Mouse (Mus musculus): ENCODE data around the gene Rab10.

The Rab10 gene

DNA sequence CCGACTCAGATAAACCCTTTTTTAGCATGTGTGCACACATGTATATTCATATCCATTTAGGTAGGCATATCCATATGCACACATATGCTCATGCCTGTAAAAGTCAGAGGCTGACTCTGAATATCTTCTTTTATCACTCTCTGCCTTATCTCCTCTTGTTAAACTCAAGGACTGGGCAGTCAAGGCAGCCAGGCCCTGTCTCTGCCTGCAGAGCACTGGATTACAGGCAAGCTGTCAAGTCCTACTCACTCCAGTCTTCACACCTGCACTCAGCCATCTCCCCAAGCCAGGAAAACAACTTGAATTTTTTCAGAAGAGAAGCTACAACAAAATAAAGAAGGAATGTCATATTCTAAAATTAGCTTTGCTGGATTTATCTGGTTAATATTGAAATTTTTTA, 17.9 kb downstream of the Rab10 start:
- no peak for DNase-seq (ENCODE audit: low spot score)

- no peak for DNase-seq (ENCODE audit: low spot score)
These were observed 18.7 kb downstream of the Rab10 start for GRCm38 (mm10) chr12:3291038-3291437.

DNA sequence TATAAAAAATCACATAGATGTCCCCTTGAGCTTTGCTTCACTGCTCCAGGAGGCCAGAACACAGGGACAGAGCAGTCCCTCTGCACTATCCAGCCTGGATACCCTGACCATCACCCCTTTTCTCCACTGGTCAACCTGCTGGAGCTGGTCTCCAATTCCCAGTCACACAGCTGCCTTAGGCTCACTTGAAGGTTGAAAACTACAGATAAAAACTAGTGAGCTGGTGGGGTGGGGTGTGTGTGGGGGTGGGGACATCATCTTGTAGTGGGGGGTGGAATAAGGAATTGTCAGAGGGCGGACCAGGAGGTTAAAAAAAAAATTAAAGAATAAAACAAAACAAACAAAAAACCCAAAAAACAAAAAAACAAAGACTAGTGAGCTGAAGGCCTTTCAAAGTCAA, 21.3 kb downstream of the Rab10 start:
- no peak for DNase-seq (ENCODE audit: low spot score)

DNA sequence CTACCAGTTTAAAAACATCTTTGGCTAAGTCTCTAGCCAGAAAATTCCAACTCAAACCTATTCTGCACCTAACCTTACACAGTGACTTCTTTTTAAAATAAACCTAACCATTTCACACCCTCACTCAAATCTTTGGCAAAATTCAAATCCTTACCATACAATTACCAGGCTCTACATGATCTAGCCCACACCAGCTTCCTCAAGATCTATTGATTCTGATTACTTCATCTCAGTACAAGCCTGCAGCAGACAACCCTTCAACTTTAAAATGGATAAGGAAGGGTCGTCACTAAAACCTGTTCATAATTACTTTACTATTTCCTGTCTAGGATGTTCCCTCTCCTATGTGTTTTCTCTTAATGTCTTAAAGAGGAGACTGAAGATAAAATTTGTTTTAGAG, 23.9 kb downstream of the Rab10 start:
- no peak for DNase-seq (ENCODE audit: low spot score)

DNA sequence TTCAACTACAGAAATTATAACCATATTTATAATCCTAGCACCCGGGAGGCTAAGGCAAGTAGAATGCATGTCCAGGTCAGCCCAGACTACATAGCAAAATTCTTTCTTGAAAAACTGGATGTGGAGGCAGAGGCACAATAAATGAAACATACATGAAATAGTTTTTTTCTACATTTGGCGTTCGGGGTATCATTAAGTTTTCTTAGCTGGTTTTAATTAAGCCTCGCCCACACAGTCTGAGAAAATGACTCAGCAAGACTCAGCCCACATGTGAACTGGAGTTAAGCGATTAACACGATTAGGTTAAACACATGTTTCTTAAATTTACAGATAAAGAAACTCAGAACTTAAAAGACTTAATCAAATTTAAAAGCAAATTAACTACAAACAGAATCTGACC, 24.4 kb downstream of the Rab10 start:
- no peak for DNase-seq (ENCODE audit: low spot score)

- no peak for DNase-seq (ENCODE audit: low spot score)
These were observed 25.3 kb downstream of the Rab10 start for GRCm38 (mm10) chr12:3284463-3284862.

DNA sequence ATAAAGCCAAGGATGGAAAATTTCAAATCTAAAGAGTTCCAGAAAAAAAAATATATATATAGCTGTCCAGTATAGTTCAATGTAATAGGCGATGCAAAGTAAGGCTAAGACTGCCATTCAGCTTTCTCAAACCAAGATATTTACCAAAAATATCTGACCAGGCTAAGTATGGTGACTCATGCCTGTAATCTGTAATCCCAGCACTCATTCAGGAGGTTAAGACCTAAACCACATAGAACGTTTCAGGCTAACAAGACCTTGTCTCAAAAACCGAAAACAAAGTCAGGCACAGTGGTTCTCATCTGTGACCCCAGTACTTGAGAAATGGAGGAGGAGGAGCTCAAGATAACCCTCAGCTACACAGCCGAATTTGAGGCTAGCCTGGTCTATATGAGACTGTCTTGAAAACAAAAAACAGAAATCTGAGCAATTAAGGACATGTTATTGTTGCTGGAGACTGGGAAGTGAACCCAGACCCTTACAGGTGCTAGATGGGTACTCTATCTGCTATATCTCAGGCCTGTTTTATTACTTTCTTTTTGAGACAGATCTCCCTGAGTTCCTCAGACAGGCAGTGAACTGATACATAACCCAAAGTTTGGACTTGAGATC, 25.8 kb downstream of the Rab10 start:
- no peak for DNase-seq (ENCODE audit: low spot score)

DNA sequence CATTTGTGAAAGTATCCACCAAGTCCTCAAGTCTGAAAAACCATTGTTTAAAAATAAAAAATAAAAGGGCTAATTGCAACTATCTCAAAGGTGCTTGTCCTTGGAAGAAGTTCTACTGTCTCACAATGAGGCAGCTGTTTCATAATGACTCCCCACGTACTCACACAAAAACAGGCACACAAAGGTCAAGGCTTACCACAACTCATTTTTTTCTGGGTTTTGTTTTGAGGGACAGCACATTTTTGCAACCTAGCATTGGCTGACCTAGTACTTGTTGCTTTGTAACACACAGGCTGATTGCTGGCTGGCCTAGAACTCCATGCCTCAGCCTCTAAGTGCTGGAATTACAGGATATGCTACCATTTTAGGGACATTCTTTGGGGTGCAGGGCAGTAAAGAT, 26.8 kb downstream of the Rab10 start:
- no peak for DNase-seq (ENCODE audit: low spot score)

GRCm38 (mm10) chr12:3282520-3282919, 27.2 kb downstream of the Rab10 start:
- no peak for DNase-seq (ENCODE audit: low spot score)

- DNase-seq (ENCODE audit: low spot score) = no peak
These were observed 30.9 kb downstream of the Rab10 start for GRCm38 (mm10) chr12:3278880-3279339.

- DNase-seq (ENCODE audit: low spot score) = no peak
These were observed 39.0 kb downstream of the Rab10 start for GRCm38 (mm10) chr12:3270818-3271217.

DNA sequence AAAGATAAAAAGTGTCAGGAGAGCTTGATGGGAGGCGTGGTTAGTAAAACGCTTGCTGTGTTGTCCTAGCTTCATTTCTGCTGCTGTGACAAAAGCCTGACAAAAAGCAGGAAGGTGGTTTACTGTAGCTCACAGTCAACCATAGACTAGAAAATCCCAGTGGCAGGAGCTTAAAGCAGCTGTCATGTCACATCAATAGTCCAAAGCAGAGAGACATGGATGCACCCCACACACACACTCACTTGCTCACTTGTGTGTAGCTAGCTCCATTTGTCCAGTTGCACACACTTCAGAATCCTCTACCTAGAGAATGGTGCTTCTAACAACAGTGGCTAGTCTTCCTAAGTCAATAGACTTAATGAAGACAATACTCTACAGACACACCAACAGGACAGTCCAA, 42.4 kb downstream of the Rab10 start:
- DNase-seq (ENCODE audit: low spot score) = no peak

DNA sequence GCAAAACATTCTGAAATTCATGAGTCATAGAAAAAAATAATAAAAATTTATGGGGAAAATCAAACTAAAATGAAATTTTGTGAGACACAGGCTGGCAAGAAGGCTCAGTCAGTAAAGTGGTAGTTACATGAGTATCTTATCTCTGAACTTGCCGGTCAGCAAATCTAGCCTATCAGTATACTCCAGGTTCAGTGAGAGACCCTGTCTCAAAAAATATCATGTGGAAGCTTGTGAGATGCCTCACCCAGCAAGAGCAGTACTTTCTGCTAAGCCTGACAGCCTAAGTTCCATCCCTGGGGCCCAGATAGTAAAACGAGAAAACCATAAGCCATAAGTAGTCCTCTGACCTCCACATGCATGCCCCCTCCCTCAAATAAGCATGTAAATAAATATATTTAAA, 44.6 kb downstream of the Rab10 start:
- DNase-seq (ENCODE audit: low spot score) = no peak

DNA sequence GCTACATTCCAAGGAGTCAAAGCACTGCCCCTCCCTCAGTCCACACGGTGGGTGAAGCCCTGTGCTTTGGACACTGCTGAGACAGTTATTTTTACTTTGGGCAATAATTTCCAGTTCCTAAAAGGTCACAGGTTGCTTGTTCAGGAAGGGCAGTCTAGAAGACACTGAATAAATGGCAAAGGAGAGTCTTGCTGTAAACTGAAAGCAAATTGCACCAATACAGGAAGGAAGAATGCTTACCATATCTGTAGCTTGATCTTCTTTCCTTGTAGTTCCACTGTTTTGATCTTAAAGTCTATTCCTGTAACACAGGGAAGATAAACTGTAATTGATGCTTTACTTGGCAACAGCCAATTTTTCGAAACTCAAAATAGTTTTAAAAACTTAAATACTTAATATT, 45.3 kb downstream of the Rab10 start:
- no peak for DNase-seq (ENCODE audit: low spot score)

DNA sequence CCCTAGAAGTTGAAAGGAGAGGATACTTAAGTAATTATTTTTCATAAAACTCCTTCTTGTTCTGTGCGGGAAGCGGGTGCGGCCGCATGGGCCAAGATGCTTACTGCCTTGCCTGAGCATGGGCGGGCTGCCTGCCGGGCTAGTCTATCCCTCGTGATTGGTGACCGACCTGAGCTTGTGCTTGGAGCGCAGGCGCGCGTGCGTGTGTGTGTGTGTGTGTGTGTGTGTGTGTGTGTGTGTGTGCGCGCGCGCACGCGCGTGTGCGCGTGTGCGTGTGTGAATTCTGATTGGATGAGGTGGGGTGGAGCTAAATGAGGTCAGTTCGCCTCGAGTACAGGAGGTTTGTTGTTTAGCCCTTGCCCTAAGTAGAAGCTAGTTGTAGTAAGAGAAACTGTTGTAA, 48.2 kb downstream of the Rab10 start:
- DNase-seq (ENCODE audit: low spot score) = no peak

GRCm38 (mm10) chr12:3255966-3256365, 53.8 kb downstream of the Rab10 start:
- no peak for DNase-seq (ENCODE audit: low spot score)

DNA sequence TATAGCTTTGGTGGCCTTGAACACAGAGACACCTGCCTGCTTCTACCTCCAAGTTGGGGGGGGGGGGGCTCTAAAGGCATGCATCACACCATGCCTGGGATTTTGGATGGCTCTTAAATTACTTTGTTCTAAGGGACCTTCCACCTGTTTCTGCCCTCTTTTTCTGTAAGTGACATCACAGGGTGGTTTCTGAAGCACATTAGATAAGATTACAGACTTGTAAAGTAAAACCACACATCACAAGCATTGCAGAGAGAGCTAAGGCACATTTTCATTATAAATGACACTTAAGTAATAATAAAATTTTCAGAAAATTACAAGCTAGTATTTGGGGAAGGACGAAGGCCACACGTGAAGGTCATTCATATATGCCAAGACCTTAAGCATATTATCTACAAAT, 54.3 kb downstream of the Rab10 start:
- DNase-seq (ENCODE audit: low spot score) = no peak

- no peak for DNase-seq (ENCODE audit: low spot score)
These were observed 56.2 kb downstream of the Rab10 start for GRCm38 (mm10) chr12:3253591-3253990.

DNA sequence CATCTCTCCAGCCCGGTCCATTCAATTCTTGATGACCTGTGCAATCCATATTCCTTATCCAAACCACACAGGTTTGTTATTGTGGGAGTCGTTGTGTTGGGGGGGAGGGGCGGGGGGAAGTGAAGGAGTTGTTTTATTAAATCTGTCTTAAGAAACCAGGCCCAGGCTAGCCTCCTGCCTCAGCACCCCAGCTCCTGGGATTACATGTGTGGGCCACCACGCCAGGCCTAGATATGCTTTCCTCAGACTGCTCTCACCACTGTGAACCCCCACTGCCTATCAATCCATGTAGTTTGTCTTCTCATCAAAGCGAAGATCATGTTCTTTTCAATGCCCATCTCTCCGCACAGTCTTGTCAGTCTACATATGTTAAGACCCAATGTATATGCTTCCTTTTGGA, 63.7 kb downstream of the Rab10 start:
- DNase-seq (ENCODE audit: low spot score) = no peak

DNA sequence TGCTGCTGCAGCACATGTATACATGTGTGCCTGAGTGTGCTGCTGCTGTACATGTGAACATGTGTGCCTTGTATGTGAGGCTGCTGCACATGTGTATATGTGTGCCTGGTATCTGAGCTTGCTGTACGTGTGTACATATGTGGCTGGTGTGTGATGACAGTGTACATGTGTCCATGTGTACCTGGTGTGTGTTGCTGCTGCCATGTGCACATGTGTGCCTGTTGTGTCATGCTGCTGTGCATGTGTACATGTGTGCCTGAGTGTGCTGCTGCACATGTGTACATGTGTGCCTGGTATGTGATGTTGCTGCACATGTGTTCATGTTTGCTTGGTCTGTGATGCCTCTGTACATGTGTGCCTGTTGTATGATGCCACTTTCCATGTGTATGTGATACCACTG, 70.2 kb downstream of the Rab10 start:
- no peak for DNase-seq (ENCODE audit: low spot score)

GRCm38 (mm10) chr12:3238361-3239051, 71.3 kb downstream of the Rab10 start:
- DNase-seq (ENCODE audit: low spot score) = no peak

- DNase-seq (ENCODE audit: low spot score) = no peak
These were observed 72.0 kb downstream of the Rab10 start for GRCm38 (mm10) chr12:3237799-3238198.

DNA sequence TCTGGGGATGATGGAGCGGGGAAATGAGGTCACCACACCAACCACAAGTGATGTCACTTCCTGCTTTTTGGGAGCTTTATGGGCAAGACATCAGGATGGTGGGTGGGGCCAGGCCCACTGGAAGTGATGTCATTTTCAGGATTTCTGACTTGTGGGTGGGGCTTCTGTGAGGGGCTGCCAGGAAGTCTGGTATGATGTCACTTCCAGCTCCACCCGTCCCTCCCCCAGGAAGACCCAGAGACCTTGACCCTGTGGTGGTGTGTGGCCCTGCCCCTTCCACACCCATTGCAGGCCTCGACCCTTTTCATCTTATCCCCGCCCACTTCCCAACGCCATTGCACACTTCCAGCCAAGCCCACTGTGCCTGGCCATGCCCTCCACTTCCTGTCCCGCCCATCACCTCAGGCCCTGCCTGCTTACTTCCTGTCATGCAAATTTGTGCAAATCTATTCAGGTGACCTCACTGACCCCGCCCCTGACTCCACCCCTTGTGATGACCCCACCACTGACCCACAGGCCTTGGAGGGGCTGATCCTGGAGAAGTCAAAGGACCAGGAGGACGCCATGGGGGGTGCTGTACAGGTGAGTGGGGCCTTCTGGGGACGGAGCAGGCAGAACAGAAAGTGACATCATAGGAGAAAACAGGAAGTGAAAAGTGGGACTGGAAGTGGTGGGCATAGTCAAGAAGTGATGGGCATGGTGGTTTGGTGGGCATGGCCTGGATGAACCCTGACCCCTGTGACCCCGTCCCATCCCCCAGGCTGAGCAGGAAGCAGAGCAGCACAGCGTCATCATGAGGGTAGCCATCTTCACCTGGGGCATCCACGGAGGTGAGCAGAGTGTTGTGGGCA, 72.7 kb downstream of the Rab10 start:
- no peak for DNase-seq (ENCODE audit: low spot score)

Data from left cerebral cortex, adult 11 months (tissue).